Mouse (Mus musculus): ENCODE measurements around the gene Ccnl2.

DNA sequence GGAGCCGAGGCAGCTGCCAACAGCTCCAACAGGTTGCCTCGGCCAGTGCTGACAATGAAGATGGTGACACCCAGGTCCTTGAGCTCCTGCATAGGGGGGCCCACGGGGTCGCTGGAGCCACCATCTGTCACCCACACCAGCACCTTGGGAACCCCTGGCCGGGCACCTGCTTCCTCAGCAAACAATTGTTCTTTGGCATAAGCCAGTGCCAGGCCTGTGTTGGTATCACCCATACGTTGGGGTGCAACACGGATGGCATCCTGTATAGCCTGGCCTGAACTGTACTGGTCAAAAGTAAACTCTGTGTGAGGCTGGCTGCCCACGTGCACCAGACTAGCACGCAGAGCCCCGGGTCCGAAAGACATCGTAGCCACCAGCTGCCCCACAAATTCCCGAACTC lies 39.5 kb upstream of the Ccnl2 start:
- TF ChIP-seq CTCF (IDR thresholded peaks at IDR 0.05; ENCODE audit: control insufficient read depth, insufficient read depth, insufficient replicate concordance, low read depth, low read length), result no peak
- no peak for TF ChIP-seq POLR2A (IDR thresholded peaks at IDR 0.05; ENCODE audit: control insufficient read depth, low read depth, low read length)
